Mouse (Mus musculus): ENCODE results near the gene Tmem212.

The Tmem212 gene

DNA sequence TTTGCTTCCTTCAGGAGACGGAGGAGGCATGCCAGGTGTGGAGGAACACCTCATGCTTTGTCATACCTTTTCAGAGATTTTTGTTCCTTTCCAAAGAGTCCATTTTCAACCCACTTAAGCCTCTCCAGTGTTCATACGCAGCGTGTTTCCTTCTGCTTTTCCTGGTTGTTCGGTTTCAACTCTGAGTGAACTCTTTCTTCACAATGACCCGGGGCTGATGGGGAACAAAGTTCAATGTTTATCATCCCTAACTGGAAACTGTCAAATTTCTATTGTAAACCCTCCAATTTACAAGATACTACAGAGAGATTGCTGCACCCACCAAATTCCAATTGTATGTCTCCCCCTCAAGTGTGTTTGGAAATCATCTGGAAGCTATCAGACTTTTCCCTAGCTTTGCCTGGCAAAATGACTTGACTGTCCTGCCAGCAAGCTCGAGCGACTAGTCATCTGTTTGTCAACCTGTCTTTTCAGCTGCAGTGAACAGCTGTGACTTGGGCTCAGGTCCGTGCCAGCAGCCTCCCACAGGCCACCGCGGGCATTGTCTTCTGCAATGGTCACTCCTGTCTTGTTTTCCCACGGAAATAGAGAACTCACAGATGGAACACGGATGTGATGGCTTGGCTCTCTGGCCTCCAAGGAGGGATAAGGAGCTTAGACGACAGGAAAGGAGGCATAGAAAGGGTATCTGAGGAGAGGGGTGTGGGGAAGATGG, 3.0 kb upstream of the Tmem212 start:
- in situ Hi-C loops (cut with MboI, MseI): no loop called here

DNA sequence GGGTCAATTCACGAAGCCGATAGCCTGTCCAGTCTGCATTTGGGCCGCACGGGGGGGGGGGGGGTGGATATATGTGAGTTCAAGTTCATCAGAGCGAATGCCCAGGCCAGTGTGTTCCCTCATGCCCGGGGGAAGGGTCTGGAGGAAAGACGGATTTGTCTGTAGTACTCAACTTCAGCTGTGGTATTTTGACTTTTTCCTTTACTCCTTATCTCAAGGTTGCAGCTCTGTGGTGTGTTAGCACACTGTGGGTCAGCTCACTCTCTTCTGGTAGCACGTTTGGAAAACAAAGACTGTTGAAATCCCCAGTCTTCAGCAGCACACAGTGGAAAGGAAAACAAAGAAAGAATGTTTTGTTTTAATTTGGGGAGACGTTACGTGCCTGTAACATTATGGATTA, 2.0 kb upstream of the Tmem212 start:
- in situ Hi-C loops (cut with MboI, MseI): no loop called here

DNA sequence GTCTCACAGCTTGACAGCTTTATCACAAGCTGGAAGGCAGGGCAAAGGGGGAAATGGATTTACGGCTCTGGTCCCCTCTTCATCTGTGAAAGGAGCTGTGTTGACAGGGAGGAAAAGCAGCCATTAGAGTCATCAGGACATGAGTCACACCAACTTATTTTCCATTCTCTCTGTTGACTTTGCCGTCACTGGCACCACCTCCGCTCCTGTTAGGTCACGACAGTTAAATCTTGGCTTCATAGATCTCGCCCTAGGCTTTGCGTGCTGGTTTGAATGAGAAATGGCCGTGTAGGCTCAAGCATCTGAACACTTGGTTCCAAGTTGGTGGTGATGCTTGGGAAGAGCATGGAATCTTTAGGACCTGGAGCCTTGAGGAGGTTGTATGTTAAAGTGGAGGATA, 9.6 kb downstream of the Tmem212 start:
- in situ Hi-C loops (cut with MboI, MseI): no loop called here

DNA sequence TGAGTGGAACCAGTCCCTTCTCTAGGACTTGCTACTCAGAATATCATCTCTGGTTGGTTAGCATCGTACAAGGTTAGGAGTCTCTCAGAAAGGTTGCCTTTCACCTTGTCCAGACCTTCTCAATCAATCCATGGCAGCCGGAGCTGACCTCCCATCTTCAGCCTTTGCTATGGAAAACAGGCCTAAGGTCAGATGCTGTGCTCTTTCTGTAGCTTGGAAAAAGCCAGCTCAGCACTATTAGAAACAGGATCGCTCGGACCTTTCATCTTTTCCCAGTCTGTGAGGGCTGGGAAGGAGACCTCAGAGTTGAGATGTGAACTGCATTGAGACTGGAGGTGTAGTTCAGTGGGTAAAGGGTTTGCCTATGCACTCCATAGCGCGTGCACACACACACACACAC, 10.6 kb downstream of the Tmem212 start:
- in situ Hi-C loops (cut with MboI, MseI): no loop called here

DNA sequence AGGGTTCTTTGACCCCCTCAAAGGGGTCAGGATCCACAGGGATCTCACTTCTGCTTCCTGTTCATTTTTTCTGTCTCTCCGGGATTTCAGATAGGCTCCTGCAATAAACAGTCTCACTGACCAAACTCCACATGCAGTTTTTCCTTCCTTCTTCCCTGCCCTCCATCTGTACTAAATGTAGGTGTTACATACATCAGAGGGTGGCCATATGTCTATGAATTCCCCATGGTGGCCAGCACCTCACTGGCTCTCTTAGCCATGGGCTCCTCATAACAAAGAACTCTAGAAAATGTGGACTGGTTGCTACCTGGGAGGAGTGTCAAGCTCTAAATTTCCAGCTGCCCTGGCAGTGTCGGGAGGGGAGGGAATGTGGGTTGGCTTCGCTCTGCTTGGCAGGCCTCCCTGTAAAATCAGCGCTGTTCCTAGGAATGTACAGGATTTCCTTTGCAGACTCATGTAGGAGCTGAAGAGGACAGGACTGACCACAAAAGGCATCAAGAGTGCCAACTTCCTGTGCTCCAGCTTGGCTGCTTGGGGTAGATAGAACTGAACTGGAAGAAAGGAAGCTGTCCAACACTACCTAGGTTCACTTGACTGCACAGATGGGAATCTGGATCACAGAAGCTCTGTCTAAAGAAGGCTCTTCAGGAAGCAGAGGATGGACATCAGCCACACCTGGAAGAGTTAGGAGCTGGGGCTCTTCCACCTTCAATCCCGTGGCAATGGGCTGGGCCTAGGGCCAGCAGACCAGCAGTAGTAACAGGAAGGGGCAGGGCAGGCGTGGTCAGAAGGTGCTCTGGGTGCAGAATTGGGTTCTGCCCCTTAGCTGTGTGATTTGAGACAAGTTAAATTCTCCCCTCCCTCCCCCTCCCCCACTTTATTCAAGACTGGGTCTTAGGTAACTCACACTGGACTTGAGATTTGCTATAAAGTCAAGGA, 14.0 kb downstream of the Tmem212 start:
- in situ Hi-C loops (cut with MboI, MseI): no loop called here

DNA sequence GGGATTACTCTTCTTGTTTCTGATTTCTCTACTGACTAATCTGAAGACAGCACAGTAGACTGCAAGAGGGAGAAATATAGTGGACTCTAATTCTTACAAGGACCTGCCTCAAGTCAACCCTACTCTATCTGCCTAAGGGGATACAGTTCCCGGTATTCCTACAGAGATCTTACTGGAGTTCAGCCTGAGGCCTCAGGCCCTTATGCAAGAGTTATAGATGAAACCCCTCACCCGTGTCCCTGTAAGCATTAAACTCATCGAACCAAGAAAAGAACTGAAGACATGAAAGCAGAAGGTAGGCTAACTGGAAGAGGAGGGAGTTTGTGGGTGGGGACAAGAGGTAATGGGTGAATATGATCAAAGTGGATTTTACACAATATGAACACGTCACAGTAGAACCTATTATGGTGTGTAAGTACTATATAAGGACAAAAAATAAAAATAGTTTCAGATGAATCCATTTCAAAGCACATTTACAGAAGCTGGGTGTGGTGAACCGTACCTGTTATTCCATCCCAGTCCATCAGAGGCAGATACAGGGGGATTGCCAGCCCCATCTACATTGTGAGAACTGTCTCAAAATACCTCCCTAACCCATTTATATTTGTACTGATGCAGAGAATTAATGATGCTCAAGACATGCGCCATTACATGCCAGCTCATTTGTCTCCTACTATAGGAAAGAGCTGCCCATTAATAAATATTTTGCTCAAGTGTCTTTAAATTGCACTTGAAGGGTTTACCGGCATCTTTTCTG, 17.1 kb downstream of the Tmem212 start:
- in situ Hi-C loops (cut with MboI, MseI): no loop called here

DNA sequence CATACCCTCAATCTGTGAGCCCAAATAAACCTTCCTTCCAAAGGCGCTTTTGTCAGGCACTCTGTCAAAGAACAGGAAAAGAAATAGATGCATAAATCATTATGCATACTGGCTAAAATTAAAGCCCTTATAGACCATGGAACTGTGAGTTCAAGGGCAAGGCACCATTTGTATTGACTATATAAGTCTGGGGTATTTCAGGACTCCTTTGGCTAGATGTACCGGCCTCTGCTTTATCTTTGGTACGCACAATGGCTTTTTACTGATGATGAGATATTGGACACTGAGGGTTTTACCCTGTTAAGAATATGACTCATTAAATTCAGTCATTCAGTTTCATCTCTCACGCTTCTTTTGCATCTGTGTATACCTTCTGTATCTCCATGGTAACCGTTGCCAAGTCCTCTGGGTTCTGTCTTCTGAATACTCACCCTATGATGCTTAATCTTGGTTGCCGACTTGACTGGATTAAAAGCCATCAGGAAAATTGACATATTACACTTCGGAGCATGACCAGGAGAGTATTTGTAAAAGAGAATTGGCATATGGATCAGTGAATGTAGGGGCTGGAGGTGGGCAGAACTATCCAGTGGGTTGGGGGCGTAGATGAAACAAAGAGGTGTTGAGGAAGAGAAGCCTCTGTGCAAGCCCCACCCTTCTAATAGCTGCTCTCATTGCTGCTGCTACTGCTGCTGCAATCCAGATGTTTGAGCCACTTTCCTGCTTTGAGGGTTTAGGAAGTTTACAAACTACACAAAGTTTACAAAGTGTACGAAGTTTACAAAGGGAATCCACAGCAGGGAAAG, 22.7 kb downstream of the Tmem212 start:
- in situ Hi-C loops (cut with MboI, MseI): no loop called here

DNA sequence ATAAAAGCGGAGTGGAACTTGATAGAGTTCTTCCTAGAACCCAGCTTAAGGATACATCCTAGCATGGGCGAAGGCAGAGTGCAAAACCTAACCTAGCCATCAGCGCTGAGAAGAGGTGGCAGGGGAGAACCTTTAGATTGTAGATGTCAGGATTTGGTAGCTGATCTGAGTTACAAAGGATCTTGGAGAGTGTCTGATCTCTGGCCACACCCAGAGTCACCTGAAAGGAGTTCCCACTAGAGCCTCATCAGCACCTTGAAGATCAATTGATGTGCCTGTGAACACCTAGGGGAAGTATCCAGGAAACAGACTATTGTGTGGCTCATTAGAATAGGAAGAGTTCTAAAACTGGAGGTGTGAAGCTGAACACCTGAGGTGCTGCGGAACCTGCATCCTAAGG, 23.7 kb downstream of the Tmem212 start:
- in situ Hi-C loops (cut with MboI, MseI): no loop called here

DNA sequence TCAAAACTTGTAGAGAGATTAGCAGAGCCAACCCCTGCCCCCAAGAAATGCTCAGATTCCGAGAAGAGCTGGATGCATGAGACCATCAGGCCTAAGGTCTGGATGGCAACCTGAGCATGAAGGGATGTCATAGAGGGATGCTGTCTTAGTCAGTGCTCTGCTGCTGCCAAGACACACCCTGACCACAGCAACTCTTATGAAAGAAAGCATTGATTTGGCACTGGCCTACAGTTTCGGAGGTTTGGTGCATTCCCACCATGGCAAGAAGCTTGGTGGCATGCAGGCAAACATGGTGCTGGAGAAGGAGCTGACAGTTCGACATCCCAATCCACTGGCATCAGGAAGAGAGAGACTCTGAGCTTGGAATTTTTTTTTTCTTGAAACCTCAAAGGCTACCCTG, 24.3 kb downstream of the Tmem212 start:
- in situ Hi-C loops (cut with MboI, MseI): no loop called here

DNA sequence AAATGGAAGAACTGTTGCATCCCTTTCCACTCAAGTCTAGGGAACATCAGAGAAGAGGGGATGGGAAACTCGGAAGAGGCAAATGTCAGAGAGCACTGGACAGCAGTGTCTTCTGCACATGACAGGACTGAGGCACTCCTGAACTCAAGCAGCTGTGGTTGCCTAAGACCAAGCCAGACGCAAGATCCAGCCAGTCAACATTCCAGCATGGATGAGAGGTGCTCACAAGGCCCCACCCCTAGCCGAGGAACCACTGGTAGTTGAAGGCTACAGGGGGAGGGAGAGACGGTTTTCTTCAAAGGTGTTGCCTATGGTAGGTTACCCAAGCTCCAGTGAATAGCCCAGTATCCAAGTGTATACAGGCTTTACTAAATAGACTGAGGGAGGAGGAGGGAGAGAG, 24.8 kb downstream of the Tmem212 start:
- in situ Hi-C loops (cut with MboI, MseI): no loop called here

DNA sequence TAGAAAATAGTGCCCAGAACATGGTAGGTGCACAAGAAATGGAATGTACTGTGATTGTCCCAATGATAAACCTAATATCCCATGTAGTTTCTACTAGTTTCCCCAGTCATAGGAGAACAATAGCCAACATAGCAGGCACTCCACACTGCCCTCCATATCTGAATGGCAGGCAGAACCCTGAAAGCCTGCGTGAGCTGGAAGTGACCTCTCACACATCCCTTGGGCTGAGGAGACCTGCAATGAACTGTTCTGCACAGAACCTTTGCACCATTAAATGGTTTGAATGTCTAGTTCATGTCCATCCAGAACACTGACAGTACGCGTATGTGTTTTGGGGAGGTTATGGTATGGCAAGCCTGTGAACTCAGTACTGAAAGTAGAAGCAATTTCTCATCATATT, 27.5 kb downstream of the Tmem212 start:
- in situ Hi-C loops (cut with MboI, MseI): no loop called here

DNA sequence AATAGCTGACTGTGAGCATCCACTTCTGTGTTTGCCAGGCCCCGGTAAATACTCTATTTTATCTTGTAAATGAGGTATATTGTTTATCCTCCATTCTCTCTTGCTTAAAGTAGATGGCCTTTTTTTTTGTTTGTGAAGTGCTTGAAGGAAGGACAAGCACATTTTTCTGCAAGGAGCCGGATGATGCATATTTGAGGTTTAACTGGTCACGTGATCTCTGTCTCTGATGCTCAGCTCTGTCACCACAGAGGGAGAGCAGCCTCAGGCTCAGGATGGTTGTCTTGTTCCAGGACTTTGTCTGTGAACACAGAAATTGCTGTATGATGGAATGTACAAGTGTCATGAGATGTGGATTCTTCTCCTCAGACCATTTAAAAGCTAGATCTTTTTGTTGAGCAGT, 28.4 kb downstream of the Tmem212 start:
- in situ Hi-C loops (cut with MboI, MseI): no loop called here

DNA sequence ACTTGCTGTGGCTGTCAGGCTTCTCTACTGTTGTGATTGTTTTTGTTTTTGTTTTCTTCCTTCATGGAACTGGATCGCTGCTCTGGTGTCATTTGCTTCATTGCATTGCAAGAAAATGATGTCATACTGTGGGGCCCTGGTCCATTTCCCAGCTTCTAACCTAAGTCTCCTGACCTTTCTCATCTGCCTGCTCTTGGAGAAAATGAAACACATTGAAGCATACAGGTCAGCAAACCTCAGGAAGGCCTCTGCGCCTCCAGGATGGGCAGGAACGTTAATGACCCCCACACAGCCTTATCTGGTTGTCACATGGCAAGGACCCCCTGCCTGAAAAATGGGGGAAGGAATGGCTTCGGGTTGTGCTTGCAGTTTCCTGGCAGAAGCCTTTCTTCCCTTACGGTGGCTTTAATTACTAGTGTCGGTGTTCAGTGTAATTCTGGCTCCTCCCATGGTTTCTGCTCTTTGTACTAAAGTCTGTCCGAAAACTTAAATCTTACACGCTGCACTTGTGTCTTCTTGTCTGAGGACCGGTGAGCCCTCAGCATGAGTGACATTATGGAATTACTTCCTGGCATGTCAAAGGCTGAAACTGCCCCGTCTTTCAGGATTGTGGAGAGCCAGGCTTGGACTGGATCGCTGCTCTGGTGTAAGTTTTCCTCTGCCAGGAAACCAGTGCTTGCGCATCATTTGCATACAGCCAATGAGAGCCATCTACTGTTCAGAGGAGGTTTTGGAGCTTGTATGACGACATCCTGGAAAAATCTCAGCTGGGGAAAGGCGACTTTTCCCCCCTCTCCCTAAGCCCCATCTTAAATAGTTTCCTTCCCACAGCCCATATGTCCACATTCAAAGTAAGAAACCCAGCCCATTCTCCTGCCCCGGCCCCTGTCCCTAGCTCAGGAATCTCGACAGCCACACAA, 33.1 kb downstream of the Tmem212 start:
- in situ Hi-C loops (cut with MboI, MseI): no loop called here

DNA sequence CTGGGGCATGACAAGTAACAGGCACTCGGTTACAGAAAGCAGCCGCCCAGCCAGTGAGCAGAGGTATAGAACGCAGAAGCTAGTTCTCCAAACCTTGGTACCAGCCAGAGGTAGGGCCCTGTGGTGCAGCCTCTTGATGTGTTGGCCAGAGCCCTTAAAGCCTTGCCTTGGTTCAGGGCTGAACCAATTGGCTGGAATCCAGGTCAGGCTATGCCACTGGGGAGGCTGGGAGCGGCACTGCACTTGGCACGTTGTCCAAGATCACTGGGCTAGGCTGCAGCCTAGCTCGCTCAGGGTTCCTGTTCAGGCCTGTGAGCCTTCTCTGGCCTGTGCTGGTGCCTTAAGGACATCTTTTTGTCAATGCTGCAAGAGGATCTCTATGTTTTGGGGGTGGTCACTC, 34.6 kb downstream of the Tmem212 start:
- in situ Hi-C loops (cut with MboI, MseI): no loop called here

DNA sequence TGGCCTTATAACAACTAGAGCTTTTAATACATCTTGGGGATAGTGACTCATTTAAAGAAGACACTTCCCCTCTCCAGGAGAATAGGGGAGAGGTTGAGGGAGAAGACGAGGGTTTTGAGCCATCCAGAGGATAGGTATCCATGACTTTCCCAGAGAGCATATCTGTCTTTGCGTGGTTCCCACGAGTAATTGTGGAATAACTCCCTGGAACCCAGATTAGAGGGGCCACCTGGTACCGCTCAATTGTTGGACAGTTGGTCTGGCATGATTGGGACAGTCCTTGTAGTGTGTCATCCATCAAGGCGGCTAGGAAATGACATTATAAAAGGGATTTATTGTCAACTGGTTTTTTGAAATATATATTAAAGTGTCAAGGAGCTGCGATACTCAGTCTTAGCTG, 35.1 kb downstream of the Tmem212 start:
- in situ Hi-C loops (cut with MboI, MseI): no loop called here

DNA sequence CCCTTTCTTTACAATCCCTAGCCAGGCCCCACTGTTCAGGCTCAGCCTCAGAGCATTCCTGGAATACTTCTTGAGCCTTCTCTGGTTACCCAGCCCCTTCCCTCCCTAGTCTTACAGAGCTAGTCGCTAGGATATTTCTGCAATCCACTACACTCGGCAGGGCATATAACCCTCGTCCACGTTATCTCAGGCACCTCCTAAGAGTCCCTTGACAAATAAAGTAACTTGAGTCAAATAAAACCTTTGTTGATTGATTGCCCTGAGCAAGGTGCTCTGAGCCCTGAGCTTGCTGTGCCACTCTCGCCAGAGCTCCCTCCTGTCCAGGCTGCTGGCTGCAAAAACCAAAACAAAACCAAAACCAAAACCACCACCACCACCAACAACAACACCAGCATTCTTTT, 37.0 kb downstream of the Tmem212 start:
- in situ Hi-C loops (cut with MboI, MseI): no loop called here

DNA sequence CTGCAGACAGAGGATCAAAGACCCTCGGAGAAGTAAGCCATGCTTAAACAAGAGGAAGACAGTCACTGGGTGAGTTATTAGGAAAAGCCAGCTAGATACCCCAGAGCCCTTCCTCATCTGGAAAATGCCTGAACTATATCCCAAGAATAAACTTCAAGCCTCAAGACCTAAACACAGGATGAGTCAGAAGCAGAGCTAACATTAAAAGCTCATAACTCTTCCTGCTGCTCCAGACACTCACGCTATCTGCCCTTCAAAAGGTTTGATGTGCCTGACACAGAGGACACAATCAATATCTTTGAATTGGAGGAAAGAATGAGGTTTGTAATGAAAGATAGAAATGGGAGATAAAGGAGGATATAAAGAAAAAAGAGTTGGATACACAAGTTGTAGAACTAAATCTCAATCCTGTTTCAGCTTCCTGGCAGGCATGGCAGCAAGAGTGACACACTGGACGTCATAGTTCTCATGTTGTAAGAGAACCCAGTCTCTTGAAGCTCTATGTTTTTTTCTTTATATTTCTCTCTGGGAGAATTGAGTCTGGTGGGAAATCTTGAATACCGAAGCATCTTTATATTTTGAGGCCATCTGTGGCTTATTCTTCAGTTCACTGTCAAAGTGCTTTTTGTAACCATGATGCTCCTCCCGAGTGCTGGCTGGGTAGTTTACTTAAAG, 37.6 kb downstream of the Tmem212 start:
- in situ Hi-C loops (cut with MboI, MseI): no loop called here

DNA sequence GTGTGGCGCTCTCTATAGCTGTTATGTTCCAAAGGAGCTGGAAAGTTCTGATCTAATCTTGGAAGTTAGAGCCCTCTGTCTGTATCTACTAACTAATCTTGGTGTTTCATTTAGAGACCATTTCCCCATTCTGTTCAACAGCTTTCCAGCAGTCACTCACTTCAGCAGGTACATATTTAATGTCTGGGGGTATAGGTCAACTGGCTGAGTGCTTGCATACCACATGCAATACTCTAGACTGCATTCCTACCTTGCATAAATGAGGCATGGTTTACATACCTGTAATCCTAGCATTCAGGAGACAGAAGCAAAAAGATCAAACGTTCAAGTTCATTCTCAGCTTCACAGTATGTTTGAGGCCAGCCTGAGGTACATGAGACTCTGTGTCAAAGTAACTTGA, 39.9 kb downstream of the Tmem212 start:
- in situ Hi-C loops (cut with MboI, MseI): no loop called here

DNA sequence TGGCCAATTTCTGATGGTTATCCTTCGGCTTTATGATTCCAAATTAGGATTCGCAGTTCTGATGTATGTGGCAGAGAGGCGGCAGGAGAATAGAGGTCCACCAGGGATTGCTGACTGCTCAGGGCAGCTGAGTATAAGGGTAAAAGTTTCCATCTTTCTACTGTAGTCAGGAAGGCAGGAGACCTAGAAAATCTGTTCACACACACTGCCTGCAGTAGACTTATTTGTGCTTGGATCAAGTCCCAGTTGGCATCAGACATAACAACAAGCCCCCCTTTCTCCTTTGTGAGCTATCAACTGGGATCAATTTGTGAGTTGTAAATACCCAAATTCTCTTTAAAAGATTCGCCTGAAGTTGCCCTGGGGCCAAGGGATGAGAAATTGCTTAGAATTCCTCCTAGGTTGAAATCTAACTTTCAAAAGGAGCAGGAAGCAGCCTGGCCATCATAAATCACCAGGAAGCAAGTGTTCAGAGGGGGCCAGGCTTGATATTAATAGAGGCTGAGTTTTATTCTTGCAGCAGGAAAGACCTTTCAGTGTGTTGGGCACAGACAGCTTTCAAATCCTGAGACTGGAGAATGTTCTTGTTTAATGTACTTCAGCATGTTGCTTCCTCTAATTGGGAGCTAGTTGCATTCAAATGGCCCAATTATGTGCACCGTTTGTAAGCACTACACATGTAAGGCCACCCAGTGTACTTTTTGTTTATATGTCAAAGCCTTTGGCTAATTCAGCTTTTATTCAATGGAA, 41.6 kb downstream of the Tmem212 start:
- in situ Hi-C loops (cut with MboI, MseI): no loop called here
